Mouse (Mus musculus) liver, embryonic 15.5 days (tissue): ENCODE measurements around the gene Ptpn12. TPM values are rescaled to one million over a fixed set of nuclear protein-coding genes. Genes with fewer than 3 reads are reported as not detected.

Experiments used
- ATAC-seq: fragments of 200-750 bp; cut with Nextera tagmentation; 2 replicates; pipeline ENCODE4 v1.8.0; 2017; ENCODE audit warnings: moderate number of reproducible peaks, mild to moderate bottlenecking, moderate library complexity; ENCODE audit not compliant: insufficient read depth
- H3K27ac ChIP-seq: fragments of 300-500 bp; sonication (generic); replicated peaks from 2 replicates; pipeline ENCODE4 v1.5.1; 2015; ENCODE audit warnings: mild to moderate bottlenecking, inconsistent platforms
- H3K27me3 ChIP-seq: fragments of 300-500 bp; sonication (generic); 2 replicates; pipeline ENCODE4 v1.6.1; 2015; ENCODE audit warnings: mild to moderate bottlenecking, inconsistent platforms
- H3K36me3 ChIP-seq: fragments of 300-500 bp; sonication (generic); replicated peaks from 2 replicates; pipeline ENCODE4 v1.6.1; 2015; ENCODE audit warnings: moderate library complexity, mild to moderate bottlenecking, inconsistent platforms
- H3K4me1 ChIP-seq: fragments of 300-500 bp; sonication (generic); replicated peaks from 2 replicates; pipeline ENCODE4 v1.6.1; 2015; ENCODE audit warnings: inconsistent platforms
- H3K4me2 ChIP-seq: fragments of 300-500 bp; sonication (generic); 2 replicates; pipeline ENCODE4 v1.6.1; 2015; ENCODE audit warnings: moderate library complexity, mild to moderate bottlenecking, inconsistent platforms
- H3K4me3 ChIP-seq: fragments of 300-500 bp; sonication (generic); replicated peaks from 2 replicates; pipeline ENCODE4 v1.5.1; 2015; ENCODE audit warnings: mild to moderate bottlenecking, inconsistent platforms
- H3K9ac ChIP-seq: fragments of 300-500 bp; sonication (generic); 2 replicates; pipeline ENCODE4 v1.6.1; 2015; ENCODE audit warnings: moderate library complexity, mild to moderate bottlenecking, inconsistent platforms
- H3K9me3 ChIP-seq: fragments of 300-500 bp; sonication (generic); replicated peaks from 2 replicates; pipeline ENCODE4 v1.6.1; 2016; ENCODE audit warnings: inconsistent platforms
- whole genome bisulfite sequencing: fragments of 180-500 bp; shearing (Covaris S2); methylation state at CpG from one replicate; pipeline ENCODE4 v1.1.7; 2015; ENCODE audit warnings: mixed read lengths; ENCODE audit not compliant: insufficient replicate concordance; 5-methylcytosine and 5-hydroxymethylcytosine counted together
- polyA plus RNA-seq: library from polyadenylated mRNA; unstranded; fragments of >200 nt; fragmentation: Nextera tagmentation; extraction: Ambion mirVana; gene quantifications from 2 replicates; pipeline ENCODE4 v1.2.1, GENCODE M21; 2015

The Ptpn12 gene
- polyA plus RNA-seq, 1 experiment from 2014 or later = 10.9 TPM

DNA sequence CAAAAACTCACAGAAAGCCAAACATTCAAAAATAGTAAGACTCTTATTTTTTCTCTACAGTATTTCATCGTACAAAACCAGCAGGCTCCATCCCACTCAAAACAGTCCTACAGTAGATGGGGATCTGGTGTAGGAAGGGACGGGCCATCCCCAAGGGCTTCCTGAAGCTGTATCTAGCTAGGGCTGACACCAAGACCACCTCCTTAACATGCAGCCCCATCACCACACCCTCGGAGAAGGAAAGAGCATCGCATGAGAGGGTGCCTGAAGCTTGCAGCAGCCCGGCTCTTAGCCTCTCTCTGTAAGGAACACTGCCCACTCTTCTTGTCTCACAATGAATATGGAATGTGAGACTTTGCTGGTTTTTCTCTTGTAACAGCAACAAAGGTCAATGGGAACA is 117.2 kb downstream of the Ptpn12 start:
- no peak overlapping the region for H3K4me3 ChIP-seq
- 0 out of 2 replicates have a peak, but pooled peaks cover 4% of the 10 kb centered on the region for H3K36me3 ChIP-seq
- no peaks in the 10 kb centered on the region for H3K27me3 ChIP-seq
- 19% methylated on average over 5 of the region's 5 CpGs for WGBS
- H3K9ac ChIP-seq = no peak overlapping the region
- H3K4me2 ChIP-seq = peak overlapping the region; percentile 23
- ATAC-seq = no peak
- H3K27ac ChIP-seq = no peak overlapping the region; the same call in 1 of the 2 replicates
- H3K9me3 ChIP-seq = no peaks in the 10 kb centered on the region
- peaks cover 67% of the 10 kb centered on the region for H3K4me1 ChIP-seq

Other genes starting within 250 kb of the Ptpn12 start
- 4.9 and 5.2 TPM in 2 replicates for gene Phtf2, start 173.8 kb downstream of the Ptpn12 start, polyA plus RNA-seq
- gene Tmem60, start 173.7 kb downstream of the Ptpn12 start, polyA plus RNA-seq = 31.6 and 36.3 TPM in 2 replicates
- 3.7 TPM in 2 replicates for gene Rsbn1l, start 99.5 kb downstream of the Ptpn12 start, polyA plus RNA-seq
- gene Gsap, start 130.3 kb upstream of the Ptpn12 start, polyA plus RNA-seq = 1.9 and 2.2 TPM in 2 replicates